Mouse (Mus musculus) kidney, postnatal 4 days (tissue): Measurements from ENCODE around the gene Grid1.

Source experiments
- DNase-seq, 2 experiments: peaks; one replicate each; pipeline ENCODE4 v3.0.0; 2021; ENCODE audit warnings: mixed read lengths in 2 of 2

Grid1 gene

GRCm38 (mm10) chr14:35027501-35028140 lies 207.7 kb downstream of the Grid1 start:
- DNase-seq = no peak

DNA sequence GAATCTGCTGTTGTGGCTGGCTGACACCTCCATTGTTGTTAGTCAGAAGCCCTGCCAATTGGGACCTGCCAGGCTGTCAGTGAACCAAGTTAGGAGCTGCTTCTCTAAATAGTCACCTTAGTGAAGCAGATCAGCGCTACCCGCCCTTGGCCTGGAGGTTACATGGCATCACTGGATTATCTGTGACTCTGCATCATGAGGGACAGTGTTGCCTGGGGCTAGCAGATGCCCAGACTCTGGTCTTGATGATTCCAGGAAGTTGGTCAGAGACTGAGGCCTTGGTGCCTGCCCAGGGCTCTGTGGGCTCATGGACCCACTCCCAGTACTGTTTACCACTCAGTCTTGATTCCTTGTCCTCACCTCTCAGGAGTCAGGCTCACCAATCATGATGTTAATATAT lies 209.7 kb downstream of the Grid1 start:
- DNase-seq = no peak

DNA sequence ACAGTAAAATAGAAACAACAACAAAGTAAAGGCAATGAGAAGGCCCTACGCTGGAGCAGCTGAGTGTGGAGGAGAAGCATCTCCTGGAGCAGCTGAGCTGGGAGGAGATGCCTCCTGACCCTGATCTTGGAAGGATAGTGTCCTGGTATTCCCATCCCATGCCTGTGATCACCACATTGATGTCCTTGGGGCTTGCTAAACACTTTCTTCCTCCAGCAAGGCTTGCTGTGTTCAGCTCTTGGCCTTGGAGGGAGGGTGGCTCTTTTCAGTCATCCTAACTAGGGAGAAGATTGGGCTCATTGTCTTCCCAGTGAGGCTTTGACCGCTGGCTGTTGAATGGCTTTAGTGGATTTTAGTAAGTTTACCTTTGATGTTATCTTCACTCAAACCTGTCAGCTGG lies 210.4 kb downstream of the Grid1 start:
- DNase-seq = no peak

DNA sequence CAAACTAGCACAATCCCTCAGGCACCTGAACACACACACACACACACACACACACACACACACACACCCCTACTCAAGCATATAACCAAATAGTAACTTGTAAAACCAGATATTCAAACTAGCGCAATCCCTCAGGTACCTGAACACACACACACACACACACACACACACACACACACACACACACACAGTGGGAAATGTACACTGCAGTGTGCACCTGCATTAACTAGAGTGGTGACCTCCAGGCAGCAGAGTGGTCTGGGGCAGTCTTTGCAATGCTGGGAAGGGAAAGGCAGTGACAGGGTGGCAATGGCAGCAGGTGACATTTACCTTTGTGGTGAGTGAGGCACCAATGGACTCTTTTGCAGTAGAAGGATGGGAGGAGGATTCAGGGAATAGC lies 212.4 kb downstream of the Grid1 start:
- no peak for DNase-seq

DNA sequence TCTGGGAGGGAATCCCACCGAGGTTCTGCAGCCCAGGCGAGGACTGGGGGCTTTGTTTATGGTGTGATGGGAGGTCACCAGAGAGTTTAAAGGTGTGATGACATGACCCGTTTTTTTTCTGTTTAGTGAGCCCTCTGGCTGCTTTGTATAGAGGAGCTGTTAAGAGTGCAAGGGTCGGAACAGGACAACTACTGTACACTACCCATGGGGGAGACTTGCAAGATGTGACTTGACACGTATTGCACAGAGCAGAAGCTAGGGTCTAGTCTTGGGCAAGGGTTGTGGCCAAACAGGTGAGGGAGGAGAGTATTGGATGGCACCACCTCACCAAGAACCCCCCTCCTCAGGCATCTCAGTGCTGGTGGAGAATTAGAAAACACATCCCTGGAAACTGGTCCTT lies 224.4 kb downstream of the Grid1 start:
- DNase-seq = no peak

- no peak for DNase-seq
Observed at GRCm38 (mm10) chr14:35044918-35045698, 225.2 kb downstream of the Grid1 start.

DNA sequence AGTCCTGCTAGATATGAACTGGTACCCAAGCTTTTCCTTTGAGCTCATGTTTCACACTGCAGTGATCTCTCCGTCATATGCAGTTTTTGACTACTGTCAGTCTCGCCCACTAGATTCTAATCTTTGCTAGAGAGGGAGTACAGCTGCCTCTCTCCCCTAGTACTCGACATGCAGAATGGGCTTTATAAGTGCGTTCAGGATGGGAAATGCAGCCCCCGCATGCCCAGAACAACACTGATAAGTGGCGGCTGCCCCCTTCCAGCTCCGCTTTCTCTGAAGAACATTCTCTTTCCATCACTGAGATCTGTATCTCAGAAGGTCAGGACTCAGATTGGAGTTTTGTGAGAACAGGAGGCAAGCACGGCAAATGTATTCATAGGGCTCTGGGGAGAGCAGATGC lies 229.3 kb downstream of the Grid1 start:
- no peak for DNase-seq

DNA sequence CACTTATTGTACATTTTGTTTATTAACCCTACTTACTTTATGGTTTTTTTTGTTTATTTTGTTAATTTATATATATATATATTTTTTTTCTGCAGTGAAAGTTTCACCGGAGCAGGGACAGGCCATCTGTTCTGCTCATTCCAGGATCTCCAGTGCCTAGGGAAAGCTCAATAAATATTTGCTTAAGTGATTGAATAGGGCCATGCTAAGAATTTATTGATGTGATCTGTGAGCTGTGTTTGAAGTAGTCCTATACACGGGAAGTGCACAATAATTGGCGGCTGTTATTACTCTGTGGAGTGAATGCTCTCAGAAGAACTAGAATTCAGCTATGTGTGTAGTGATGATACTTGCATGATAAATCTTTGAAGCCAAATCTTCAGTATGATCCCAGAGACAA lies 234.2 kb downstream of the Grid1 start:
- DNase-seq = no peak

DNA sequence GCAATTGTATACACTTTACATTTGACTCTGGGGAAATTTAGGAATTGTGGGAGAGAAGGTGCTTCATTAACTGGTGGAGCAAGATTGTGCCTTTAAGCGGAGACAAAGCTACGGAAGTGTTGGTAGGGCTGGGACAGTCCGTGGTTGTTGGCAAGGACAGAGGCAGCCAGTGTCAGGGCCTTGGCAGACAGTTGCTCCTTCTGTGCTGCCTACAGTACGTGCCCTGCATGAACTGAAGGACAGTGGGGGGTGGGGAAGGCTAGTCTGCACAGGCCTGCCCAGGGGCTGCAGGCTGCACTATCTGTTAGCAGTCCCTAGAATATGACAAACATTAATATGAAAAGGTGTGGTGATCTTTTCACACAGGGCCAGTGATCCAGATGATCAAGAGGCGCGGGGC lies 254.7 kb downstream of the Grid1 start:
- DNase-seq = no peak

GRCm38 (mm10) chr14:35079954-35080353 lies 260.0 kb downstream of the Grid1 start:
- no peak for DNase-seq

GRCm38 (mm10) chr14:35092646-35093045 lies 272.7 kb downstream of the Grid1 start:
- no peak for DNase-seq

GRCm38 (mm10) chr14:35093561-35094186 lies 273.8 kb downstream of the Grid1 start:
- DNase-seq = no peak

- DNase-seq = peak in 1 of 2 experiments; percentile 5
Observed at GRCm38 (mm10) chr14:35095506-35096059, 275.7 kb downstream of the Grid1 start.

GRCm38 (mm10) chr14:35096085-35096484 lies 276.2 kb downstream of the Grid1 start:
- DNase-seq = peak; percentile 56 to 59

DNA sequence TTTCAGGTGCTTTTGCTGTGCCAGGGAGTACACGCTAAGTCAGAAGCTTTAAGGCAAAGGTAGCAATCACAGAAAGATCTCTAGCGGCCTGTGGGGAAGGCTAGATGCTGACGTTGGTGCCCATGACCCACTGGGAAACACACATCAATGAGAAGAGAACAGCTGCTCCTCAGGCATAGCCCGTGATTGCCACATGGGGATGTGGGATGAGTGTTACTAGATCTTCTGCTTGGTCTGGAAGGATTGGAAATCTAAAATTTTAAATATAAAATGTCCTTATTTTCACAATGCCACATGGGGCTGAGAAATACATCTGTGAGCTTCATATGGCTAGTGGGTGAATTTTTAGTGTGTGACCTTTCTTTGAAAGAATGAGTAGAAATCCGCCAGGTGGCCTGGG lies 277.3 kb downstream of the Grid1 start:
- DNase-seq = no peak

DNA sequence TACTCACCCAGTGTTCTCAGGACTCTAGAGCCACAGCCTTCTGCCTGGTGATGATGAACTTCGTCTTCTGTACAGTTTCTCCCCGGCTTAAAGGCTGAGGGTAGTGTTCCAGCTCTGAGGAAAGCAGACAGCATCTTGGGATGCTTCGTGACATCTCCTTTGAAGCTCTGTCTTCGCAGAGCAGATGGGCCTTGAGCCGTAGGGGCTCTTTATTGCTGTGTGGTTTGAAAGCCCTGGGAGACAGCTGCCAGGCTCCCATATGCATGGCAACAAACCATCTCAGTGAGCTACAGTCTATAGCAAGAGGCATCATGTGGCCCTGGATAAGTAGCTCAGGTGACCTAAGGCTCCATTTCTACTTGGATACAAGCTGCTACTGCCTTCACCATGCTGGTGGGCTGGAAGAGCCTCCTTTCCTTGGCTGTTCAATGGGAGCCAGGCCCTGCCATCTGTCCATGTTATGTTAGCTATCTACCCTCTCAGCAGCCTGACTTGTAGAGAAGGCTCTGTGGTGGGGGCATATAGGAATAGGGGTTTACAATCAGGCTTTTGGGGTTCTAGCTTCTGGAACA lies 283.8 kb downstream of the Grid1 start:
- no peak for DNase-seq

DNA sequence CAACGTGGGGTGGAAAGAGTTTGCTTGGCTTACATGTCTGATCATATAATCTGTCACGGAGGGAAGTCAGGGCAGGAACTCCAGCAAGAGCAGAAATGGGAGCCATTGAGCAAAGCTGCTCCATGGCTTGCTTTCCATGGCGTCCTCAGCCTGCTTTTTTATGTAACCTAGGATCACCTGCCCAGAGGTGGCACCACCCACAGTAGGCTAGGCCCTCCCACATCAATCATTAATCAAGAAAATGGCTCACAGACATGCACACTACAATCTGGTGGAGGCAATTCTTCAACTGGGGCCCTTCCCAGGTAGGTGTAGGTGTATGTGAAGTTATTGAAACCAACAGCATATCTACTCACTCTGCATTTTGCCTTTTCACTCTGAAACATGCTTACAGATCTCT lies 287.7 kb downstream of the Grid1 start:
- no peak for DNase-seq

DNA sequence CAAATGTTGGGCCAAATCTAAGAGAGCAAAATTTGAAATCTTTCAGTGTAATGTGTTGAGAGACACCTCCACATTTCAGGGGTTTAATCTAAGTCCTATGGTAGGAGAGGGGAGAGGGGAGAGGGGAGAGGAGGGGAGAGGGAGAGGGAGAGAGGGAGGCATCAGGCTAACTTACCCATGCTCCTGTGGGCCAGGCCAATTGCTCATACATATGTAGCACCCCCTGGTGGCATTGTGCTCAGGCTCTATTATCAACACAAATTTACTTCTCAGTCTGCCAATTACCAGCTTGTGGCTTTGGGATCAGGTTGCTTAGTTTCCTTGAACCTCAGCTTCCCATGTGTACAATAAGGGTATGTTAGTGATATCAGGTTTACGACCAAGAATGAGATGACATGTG lies 291.0 kb downstream of the Grid1 start:
- DNase-seq = peak; percentile 38 to 55

- DNase-seq = no peak
Observed at GRCm38 (mm10) chr14:35112327-35113275, 292.7 kb downstream of the Grid1 start.

DNA sequence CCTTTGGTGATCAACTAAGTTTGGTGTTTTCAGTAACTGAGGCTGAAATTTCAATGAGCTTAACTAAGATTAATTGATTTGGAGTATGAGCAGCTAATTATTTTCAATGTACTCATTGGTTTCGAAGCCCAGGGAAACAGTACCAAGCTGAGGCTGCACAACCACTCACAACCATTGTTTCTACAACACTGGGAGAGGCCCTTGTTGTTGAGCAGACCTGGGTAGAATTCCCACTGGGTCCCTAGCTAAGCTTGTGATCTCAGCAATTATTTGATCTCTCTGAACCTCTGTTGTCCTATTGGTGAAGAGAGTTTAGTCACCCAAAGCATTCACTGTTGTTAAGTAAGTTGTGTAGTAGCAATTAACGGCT lies 293.4 kb downstream of the Grid1 start:
- no peak for DNase-seq

DNA sequence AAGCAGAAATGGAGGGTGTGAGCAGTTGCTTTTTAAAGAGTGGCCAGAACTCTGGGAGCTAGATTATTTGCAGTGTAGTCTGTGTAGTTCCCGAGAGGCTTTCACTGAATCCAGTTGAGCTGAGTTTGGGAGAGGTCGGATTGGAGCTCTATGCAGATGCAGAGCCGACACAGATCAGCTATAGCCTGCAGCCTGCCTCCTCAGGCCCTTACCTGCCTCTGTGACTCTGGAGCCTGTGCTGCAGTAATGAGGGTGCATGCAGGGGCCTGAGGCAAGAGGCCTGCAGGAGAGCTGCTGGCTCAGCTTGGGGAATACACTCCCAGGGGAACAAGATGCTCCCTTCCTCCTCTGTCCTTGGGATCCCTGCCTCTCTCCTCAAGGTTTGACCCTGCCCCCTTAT lies 296.0 kb downstream of the Grid1 start:
- no peak for DNase-seq

DNA sequence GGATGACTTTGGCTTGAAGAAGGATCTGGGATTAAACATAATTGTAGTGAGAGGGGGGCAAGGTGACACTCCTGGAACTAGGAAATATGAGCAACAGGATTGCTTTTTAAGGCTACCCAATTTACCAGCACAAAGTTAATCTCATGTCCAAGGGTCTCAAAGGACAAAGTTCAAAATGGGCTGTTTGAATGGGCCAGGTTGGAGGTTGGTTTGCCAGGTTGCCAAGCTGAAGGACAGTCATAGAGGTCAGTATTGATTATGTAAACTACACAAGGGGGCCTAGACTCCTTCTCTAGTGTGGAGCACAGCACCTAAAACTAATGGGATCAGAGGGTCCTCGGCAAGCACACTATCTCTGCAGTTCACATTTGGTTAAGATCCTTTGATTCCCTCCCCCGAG lies 300.2 kb downstream of the Grid1 start:
- DNase-seq = no peak
